Mouse (Mus musculus) hindbrain, embryonic 13.5 days (tissue): Measurements from ENCODE around the gene Dnhd1. TPM values are rescaled to one million over a fixed set of nuclear protein-coding genes. Genes with fewer than 3 reads are reported as not detected.

Experiments
- polyA plus RNA-seq: library from polyadenylated mRNA; unstranded; fragments of >200 nt; fragmentation: Nextera tagmentation; extraction: Ambion mirVana; gene quantifications from 2 replicates; pipeline ENCODE4 v1.2.1, GENCODE M21; 2015

Dnhd1 gene
- polyA plus RNA-seq, 1 experiment from 2014 or later = 1.1 TPM

Other genes starting within 250 kb of the Dnhd1 start
- gene Cnga4, start 246.3 kb upstream of the Dnhd1 start, polyA plus RNA-seq = 0.16 TPM in 1 of 2 replicates, not detected in the other
- gene Cckbr, start 225.1 kb upstream of the Dnhd1 start, polyA plus RNA-seq = 2.0 and 2.3 TPM in 2 replicates
- gene Cavin3, start 168.5 kb upstream of the Dnhd1 start, polyA plus RNA-seq = 28.9 and 31.6 TPM in 2 replicates
- 72.7 and 73.5 TPM in 2 replicates for gene Smpd1, start 96.5 kb upstream of the Dnhd1 start, polyA plus RNA-seq
- gene Apbb1, start 69.2 kb upstream of the Dnhd1 start, polyA plus RNA-seq = 242 and 246 TPM in 2 replicates
- gene Hpx, start 50.7 kb upstream of the Dnhd1 start, polyA plus RNA-seq = 0.23 and 0.32 TPM in 2 replicates
- gene Trim3, start 17.3 kb upstream of the Dnhd1 start, polyA plus RNA-seq = 82.1 and 83.2 TPM in 2 replicates
- gene Timm10b, start 10.8 kb upstream of the Dnhd1 start, polyA plus RNA-seq = 157 and 170 TPM in 2 replicates
- gene Arfip2, start 10.4 kb upstream of the Dnhd1 start, polyA plus RNA-seq = 74.3 and 77.7 TPM in 2 replicates
- 16.1 and 19.3 TPM in 2 replicates for gene Gm45799, start 10.3 kb upstream of the Dnhd1 start, polyA plus RNA-seq
- gene Ilk, start 85.8 kb downstream of the Dnhd1 start, polyA plus RNA-seq = 181 and 191 TPM in 2 replicates
- gene Rrp8, start 86.6 kb downstream of the Dnhd1 start, polyA plus RNA-seq = 25.8 and 28.0 TPM in 2 replicates
- gene Taf10, start 93.5 kb downstream of the Dnhd1 start, polyA plus RNA-seq = 111 and 122 TPM in 2 replicates
- 39.9 and 46.8 TPM in 2 replicates for gene Tpp1, start 101.4 kb downstream of the Dnhd1 start, polyA plus RNA-seq
- gene Dchs1, start 136.8 kb downstream of the Dnhd1 start, polyA plus RNA-seq = 15.8 and 16.1 TPM in 2 replicates
- 210 and 219 TPM in 2 replicates for gene Mrpl17, start 160.3 kb downstream of the Dnhd1 start, polyA plus RNA-seq